In genomic region chr1:69397676-69398075, GRCm38 (mm10) we compare ENCODE assay signal across 15 mouse cellular contexts.
"Had no signal": no experiment of that assay in that cellular context is flagged by ENCODE, and none has a peak within 500 bp of the region (broad histone marks: within the 10 kb centered on the region; RNA-seq: fewer than 3 reads in every experiment).

No protein-coding gene starts in this region.

- H3K27me3 ChIP-seq: midbrain, embryonic 12.5 days; neural tube, embryonic 12.5 days; stomach, embryonic 15.5 days had no signal

- H3K4me1 ChIP-seq: midbrain, embryonic 10.5 days; midbrain, embryonic 12.5 days; neural tube, embryonic 12.5 days; stomach, embryonic 15.5 days had no signal

- H3K4me3 ChIP-seq: midbrain, embryonic 10.5 days; midbrain, embryonic 12.5 days; neural tube, embryonic 12.5 days; stomach, embryonic 15.5 days had no signal

- H3K36me3 ChIP-seq: midbrain, embryonic 10.5 days; midbrain, embryonic 12.5 days; neural tube, embryonic 12.5 days; stomach, embryonic 15.5 days had no signal

- H3K27ac ChIP-seq: midbrain, embryonic 10.5 days; midbrain, embryonic 12.5 days; neural tube, embryonic 12.5 days; stomach, embryonic 15.5 days; stomach, postnatal 0 days had no signal

- ATAC-seq: midbrain, embryonic 16.5 days had no signal

- DNase-seq: lung, adult 18-20 months; lung, embryonic 14.5 days; lung, postnatal 10 days; lung, postnatal 4 days; midbrain, embryonic 14.5 days; right cerebral cortex, postnatal 14 days; thymus, adult 2 months; thymus, postnatal 25 days; thymus, postnatal 4 days had no signal

- H3K9me3 ChIP-seq: stomach, embryonic 15.5 days had no signal
